Mouse (Mus musculus): ENCODE data around the gene Rgs19. TPM values are rescaled to one million over a fixed set of nuclear protein-coding genes. Genes with fewer than 3 reads are reported as not detected.

Rgs19 gene
- polyA plus RNA-seq, 1 experiment from 2014 or later, result 64.2 TPM

Other genes starting within 250 kb of the Rgs19 start
- 9.1 and 11.1 TPM in 2 replicates for gene Zbtb46, start 234.6 kb downstream of the Rgs19 start, polyA plus RNA-seq (2014; fragmentation: Nextera tagmentation; extraction: Ambion mirVana)
- 0.14 and 0.36 TPM in 2 replicates for gene Abhd16b, start 200.8 kb downstream of the Rgs19 start, polyA plus RNA-seq (2014; fragmentation: Nextera tagmentation; extraction: Ambion mirVana)
- gene Tpd52l2, start 196.8 kb downstream of the Rgs19 start, polyA plus RNA-seq (2014; fragmentation: Nextera tagmentation; extraction: Ambion mirVana), result 152 and 172 TPM in 2 replicates
- gene Dnajc5, start 173.5 kb downstream of the Rgs19 start, polyA plus RNA-seq (2014; fragmentation: Nextera tagmentation; extraction: Ambion mirVana), result 79.4 and 79.8 TPM in 2 replicates
- 62.8 and 65.1 TPM in 2 replicates for gene Uckl1, start 109.1 kb downstream of the Rgs19 start, polyA plus RNA-seq (2014; fragmentation: Nextera tagmentation; extraction: Ambion mirVana)
- gene Prpf6, start 102.1 kb downstream of the Rgs19 start, polyA plus RNA-seq (2014; fragmentation: Nextera tagmentation; extraction: Ambion mirVana), result 53.6 and 59.9 TPM in 2 replicates
- gene Zfp512b, start 101.2 kb downstream of the Rgs19 start, polyA plus RNA-seq (2014; fragmentation: Nextera tagmentation; extraction: Ambion mirVana), result 35.0 TPM in 2 replicates
- 25.4 and 26.4 TPM in 2 replicates for gene Samd10, start 94.8 kb downstream of the Rgs19 start, polyA plus RNA-seq (2014; fragmentation: Nextera tagmentation; extraction: Ambion mirVana)
- gene Gm29797, start 36.9 kb downstream of the Rgs19 start, polyA plus RNA-seq (2014; fragmentation: Nextera tagmentation; extraction: Ambion mirVana), result 1.2 and 2.5 TPM in 2 replicates
- 25.5 and 30.5 TPM in 2 replicates for gene Sox18, start 22.3 kb downstream of the Rgs19 start, polyA plus RNA-seq (2014; fragmentation: Nextera tagmentation; extraction: Ambion mirVana)
- gene Tcea2, start 13.7 kb downstream of the Rgs19 start, polyA plus RNA-seq (2014; fragmentation: Nextera tagmentation; extraction: Ambion mirVana), result 24.7 and 25.3 TPM in 2 replicates
- not detected in 2 replicates for gene Lkaaear1, start 4.5 kb upstream of the Rgs19 start, polyA plus RNA-seq (2014; fragmentation: Nextera tagmentation; extraction: Ambion mirVana)
- gene Oprl1, start 21.0 kb upstream of the Rgs19 start, polyA plus RNA-seq (2014; fragmentation: Nextera tagmentation; extraction: Ambion mirVana), result 1.8 and 2.8 TPM in 2 replicates
- gene Myt1, start 69.4 kb upstream of the Rgs19 start, polyA plus RNA-seq (2014; fragmentation: Nextera tagmentation; extraction: Ambion mirVana), result 4.1 and 4.3 TPM in 2 replicates
- gene Pcmtd2, start 143.9 kb upstream of the Rgs19 start, polyA plus RNA-seq (2014; fragmentation: Nextera tagmentation; extraction: Ambion mirVana), result 29.7 and 31.9 TPM in 2 replicates
- gene Polr3k, start 170.4 kb upstream of the Rgs19 start, polyA plus RNA-seq (2014; fragmentation: Nextera tagmentation; extraction: Ambion mirVana), result 84.2 and 88.2 TPM in 2 replicates

Data from intestine, embryonic 14.5 days (tissue).